Mouse (Mus musculus) cortical plate, adult 2 months (tissue): ENCODE results near the gene Adora3. TPM values are rescaled to one million over a fixed set of nuclear protein-coding genes. Genes with fewer than 3 reads are reported as not detected.

Experiments used
- H3K27ac ChIP-seq: fragments of 200-500 bp; 2 replicates; pipeline ENCODE4 v1.5.1; 2012; ENCODE audit warnings: low read length, control low read depth, inconsistent platforms; ENCODE audit not compliant: insufficient read depth
- H3K4me1 ChIP-seq: fragments of 200-500 bp; 2 replicates; pipeline ENCODE4 v1.6.1; 2011; ENCODE audit warnings: low read length; ENCODE audit not compliant: control insufficient read depth, insufficient read depth
- H3K4me3 ChIP-seq: fragments of 200-500 bp; 2 replicates; pipeline ENCODE4 v1.5.1; 2011; ENCODE audit warnings: mild to moderate bottlenecking, low read length, control low read depth; ENCODE audit not compliant: insufficient read depth
- CTCF ChIP-seq: fragments of 200-500 bp; IDR thresholded peaks from 2 replicates; pipeline ENCODE4 v1.5.1; 2011; ENCODE audit warnings: mild to moderate bottlenecking, control low read depth, low read length; ENCODE audit not compliant: insufficient read depth; ENCODE audit errors: extremely low read depth
- POLR2A ChIP-seq: fragments of 200-500 bp; IDR thresholded peaks from 2 replicates; pipeline ENCODE4 v1.6.1; 2011; ENCODE audit warnings: mild to moderate bottlenecking, low read length, control low read depth; ENCODE audit not compliant: insufficient read depth; ENCODE audit errors: extremely low read depth
- polyA plus RNA-seq: library from polyadenylated mRNA; depleted of rRNA; stranded (reverse); fragments of >200 nt; gene quantifications from 2 replicates; pipeline ENCODE4 v1.2.3, GENCODE M21; 2012

The Adora3 gene
- polyA plus RNA-seq, 1 experiment: 2.0 TPM

GRCm38 (mm10) chr3:105873451-105874445 lies 3.1 kb downstream of the Adora3 start:
- Histone ChIP-seq H3K4me1 (peaks cover 2% of the 10 kb centered on the region), H3K4me3 (no peak overlapping the region), H3K27ac (no peak overlapping the region)
- no peak for TF ChIP-seq CTCF
- no peak for TF ChIP-seq POLR2A

- Histone ChIP-seq H3K4me1 (peaks cover 2% of the 10 kb centered on the region), H3K27ac (no peak overlapping the region), H3K4me3 (no peak overlapping the region)
- no peak for TF ChIP-seq POLR2A
- TF ChIP-seq CTCF: no peak
Observed at GRCm38 (mm10) chr3:105876022-105876421, 5.4 kb downstream of the Adora3 start.

DNA sequence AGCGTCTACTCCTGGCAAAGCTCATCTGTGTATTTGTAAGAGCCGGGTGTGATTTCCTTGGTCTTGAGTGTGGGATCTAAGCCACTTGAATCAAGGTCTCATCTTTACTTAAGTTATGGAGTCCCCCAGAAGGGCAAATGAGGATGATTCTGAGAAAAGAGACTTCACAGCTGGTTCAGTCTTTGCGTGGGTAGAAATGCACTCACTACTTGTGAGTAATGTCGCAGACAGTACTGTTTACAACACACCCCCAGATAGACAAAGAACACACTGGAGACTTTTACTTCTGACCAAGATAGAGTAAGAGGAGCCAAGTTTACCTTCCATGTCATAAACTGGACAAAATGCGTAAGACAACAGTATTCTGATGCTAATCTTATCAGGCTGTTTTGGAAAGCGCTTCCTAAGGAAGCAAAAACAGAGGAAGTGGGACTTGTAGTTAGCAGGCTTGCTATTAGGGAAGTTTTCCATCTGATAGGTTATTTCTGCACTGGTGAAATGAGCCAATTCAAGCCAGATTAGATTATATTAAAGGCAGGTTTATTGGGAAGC lies 6.7 kb downstream of the Adora3 start:
- TF ChIP-seq CTCF (no peak), POLR2A (no peak)
- H3K27ac ChIP-seq: no peak overlapping the region; the same call in 1 of the 2 replicates
- no peak overlapping the region for H3K4me3 ChIP-seq
- H3K4me1 ChIP-seq: peaks cover 1% of the 10 kb centered on the region

GRCm38 (mm10) chr3:105877919-105878318 lies 7.3 kb downstream of the Adora3 start:
- Histone ChIP-seq H3K27ac (no peak overlapping the region), H3K4me3 (no peak overlapping the region), H3K4me1 (no peaks in the 10 kb centered on the region)
- TF ChIP-seq POLR2A (no peak), CTCF (no peak)

DNA sequence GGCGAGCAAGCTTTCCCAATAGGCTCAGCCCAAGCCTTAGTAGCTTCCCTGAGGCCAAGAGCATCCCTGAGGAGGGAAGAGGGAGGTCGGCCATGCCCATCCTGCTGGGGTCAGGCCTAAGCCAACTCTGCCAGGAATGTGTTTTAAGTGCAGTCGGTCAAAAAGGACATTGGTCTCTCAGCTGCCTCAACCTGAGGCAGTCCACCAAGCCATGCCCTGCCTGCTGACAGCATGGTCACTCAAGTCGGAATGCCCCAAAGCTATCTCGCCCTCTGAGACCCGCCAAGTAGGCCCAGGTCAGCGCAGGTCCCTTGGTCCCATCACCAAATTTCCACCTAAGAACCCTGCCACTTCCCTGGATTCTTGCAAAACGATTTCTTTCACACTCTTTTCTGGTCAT lies 8.1 kb downstream of the Adora3 start:
- no peak for TF ChIP-seq CTCF
- TF ChIP-seq POLR2A: no peak
- Histone ChIP-seq H3K4me1 (no peaks in the 10 kb centered on the region), H3K27ac (no peak overlapping the region), H3K4me3 (no peak overlapping the region)

DNA sequence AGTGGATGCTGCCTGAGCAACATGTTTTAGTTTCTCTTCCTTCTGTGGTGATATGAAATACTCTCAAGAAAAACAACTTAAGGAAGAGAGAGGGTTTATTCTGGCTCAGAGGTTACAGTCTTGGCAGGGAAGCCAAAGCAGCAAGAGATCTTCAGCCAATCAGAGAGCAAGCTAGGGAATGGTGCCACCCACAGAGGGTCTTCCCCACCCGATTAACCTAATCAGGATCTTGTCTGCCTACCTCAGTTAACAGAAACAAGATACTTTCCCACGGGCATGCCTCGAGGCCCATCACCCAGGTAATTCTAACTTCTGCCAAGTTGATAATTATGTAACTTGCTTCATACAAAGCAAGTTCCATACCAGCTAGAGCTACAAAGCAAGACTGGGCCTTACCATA lies 9.8 kb downstream of the Adora3 start:
- TF ChIP-seq POLR2A: no peak
- TF ChIP-seq CTCF: no peak
- Histone ChIP-seq H3K4me3 (no peak overlapping the region), H3K27ac (no peak overlapping the region), H3K4me1 (no peaks in the 10 kb centered on the region)

GRCm38 (mm10) chr3:105882105-105882504 lies 11.4 kb downstream of the Adora3 start:
- Histone ChIP-seq H3K4me3 (no peak overlapping the region), H3K4me1 (no peaks in the 10 kb centered on the region), H3K27ac (no peak overlapping the region)
- TF ChIP-seq POLR2A (no peak), CTCF (no peak)

DNA sequence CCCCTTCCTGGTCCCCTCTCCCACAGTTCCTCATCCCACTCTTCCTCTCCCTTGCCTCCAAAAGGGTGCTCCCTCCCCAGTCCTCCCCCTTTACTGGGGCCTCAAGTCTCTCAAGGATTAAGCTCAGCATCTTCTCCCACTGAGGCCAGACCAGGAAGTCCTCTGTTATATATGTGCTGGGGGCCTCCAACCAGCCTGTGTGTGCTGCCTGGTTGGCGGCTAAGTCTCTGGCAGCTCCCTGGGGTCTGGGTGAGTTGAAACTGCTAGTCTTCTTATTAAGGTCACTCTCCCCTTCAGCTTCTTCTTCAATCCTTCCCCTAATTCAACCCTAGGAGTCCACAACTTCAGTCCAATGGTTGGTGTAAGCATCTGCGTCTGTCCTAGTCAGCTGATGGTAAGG lies 12.5 kb downstream of the Adora3 start:
- Histone ChIP-seq H3K4me1 (no peaks in the 10 kb centered on the region), H3K27ac (no peak overlapping the region), H3K4me3 (no peak overlapping the region)
- TF ChIP-seq POLR2A (no peak), CTCF (no peak)

- no peak for TF ChIP-seq POLR2A
- TF ChIP-seq CTCF: no peak
- Histone ChIP-seq H3K4me3 (no peak overlapping the region), H3K27ac (no peak overlapping the region), H3K4me1 (peaks cover 2% of the 10 kb centered on the region; the same call in 1 of the 2 replicates)
Observed at GRCm38 (mm10) chr3:105888961-105889360, 18.3 kb downstream of the Adora3 start.

- Histone ChIP-seq H3K4me1 (peaks cover 2% of the 10 kb centered on the region; the same call in 1 of the 2 replicates), H3K4me3 (no peak overlapping the region), H3K27ac (no peak overlapping the region)
- TF ChIP-seq POLR2A: no peak
- no peak for TF ChIP-seq CTCF
Observed at GRCm38 (mm10) chr3:105890220-105890619, 19.6 kb downstream of the Adora3 start.
